Mouse (Mus musculus) embryonic facial prominence, embryonic 15.5 days (tissue): ENCODE measurements around the gene Terf2ip. TPM values are rescaled to one million over a fixed set of nuclear protein-coding genes. Genes with fewer than 3 reads are reported as not detected.

Experiments used
- ATAC-seq: fragments of 200-750 bp; cut with Nextera tagmentation; 2 replicates; pipeline ENCODE4 v1.8.0; 2017; ENCODE audit warnings: low read depth, moderate TSS enrichment; ENCODE audit not compliant: insufficient number of reproducible peaks, low FRiP score, low TSS enrichment
- H3K27ac ChIP-seq: fragments of 300-500 bp; sonication (generic); replicated peaks from 2 replicates; pipeline ENCODE4 v1.5.1; 2015; ENCODE audit warnings: mild to moderate bottlenecking, inconsistent platforms
- H3K27me3 ChIP-seq: fragments of 300-500 bp; sonication (generic); 2 replicates; pipeline ENCODE4 v1.6.1; 2015; ENCODE audit warnings: inconsistent platforms
- H3K36me3 ChIP-seq: fragments of 300-500 bp; sonication (generic); 2 replicates; pipeline ENCODE4 v1.6.1; 2015; ENCODE audit warnings: mild to moderate bottlenecking, inconsistent platforms
- H3K4me1 ChIP-seq: fragments of 300-500 bp; sonication (generic); 2 replicates; pipeline ENCODE4 v1.6.1; 2015; ENCODE audit warnings: inconsistent platforms
- H3K4me2 ChIP-seq: fragments of 300-500 bp; sonication (generic); replicated peaks from 2 replicates; pipeline ENCODE4 v1.6.1; 2015; ENCODE audit warnings: mild to moderate bottlenecking, inconsistent platforms
- H3K4me3 ChIP-seq: fragments of 300-500 bp; sonication (generic); replicated peaks from 2 replicates; pipeline ENCODE4 v1.5.1; 2015; ENCODE audit warnings: mild to moderate bottlenecking, inconsistent platforms
- H3K9ac ChIP-seq: fragments of 300-500 bp; sonication (generic); 2 replicates; pipeline ENCODE4 v1.6.1; 2015; ENCODE audit warnings: inconsistent platforms
- H3K9me3 ChIP-seq: fragments of 300-500 bp; sonication (generic); replicated peaks from 2 replicates; pipeline ENCODE4 v1.6.1; 2016; ENCODE audit warnings: inconsistent platforms
- WGBS: fragments of 180-500 bp; shearing (Covaris S2); methylation state at CpG from one replicate; pipeline ENCODE4 v1.1.7; 2015; 5-methylcytosine and 5-hydroxymethylcytosine counted together
- polyA plus RNA-seq: library from polyadenylated mRNA; unstranded; fragments of >200 nt; fragmentation: Nextera tagmentation; extraction: Ambion mirVana; gene quantifications from 2 replicates; pipeline ENCODE4 v1.2.1, GENCODE M21; 2015

Terf2ip gene
- polyA plus RNA-seq, 1 experiment from 2014 or later = 25.4 TPM

- Histone ChIP-seq H3K27ac (no peak overlapping the region), H3K36me3 (peaks cover 44% of the 10 kb centered on the region), H3K4me1 (no peaks in the 10 kb centered on the region), H3K4me3 (no peak overlapping the region), H3K9ac (no peak overlapping the region), H3K27me3 (no peaks in the 10 kb centered on the region), H3K4me2 (no peak overlapping the region), H3K9me3 (no peaks in the 10 kb centered on the region)
- ATAC-seq = no peak
- 86% methylated on average over 2 of the region's 2 CpGs for WGBS
Observed at GRCm38 (mm10) chr8:111976326-111976725, 34.9 kb upstream of the Terf2ip start.

- ATAC-seq = no peak
- H3K9ac ChIP-seq = no peak overlapping the region
- no peak overlapping the region for H3K4me3 ChIP-seq
- no peak overlapping the region for H3K4me2 ChIP-seq
- H3K36me3 ChIP-seq = peaks cover 46% of the 10 kb centered on the region
- no peaks in the 10 kb centered on the region for H3K4me1 ChIP-seq
- H3K27me3 ChIP-seq = no peaks in the 10 kb centered on the region
- no peak overlapping the region for H3K27ac ChIP-seq
- 90% methylated on average over 10 of the region's 10 CpGs for WGBS
- no peaks in the 10 kb centered on the region for H3K9me3 ChIP-seq
Observed at GRCm38 (mm10) chr8:111978147-111978546, 33.1 kb upstream of the Terf2ip start.

GRCm38 (mm10) chr8:111982116-111982515, 29.1 kb upstream of the Terf2ip start:
- Histone ChIP-seq H3K27ac (no peak overlapping the region), H3K9me3 (no peaks in the 10 kb centered on the region), H3K4me1 (no peaks in the 10 kb centered on the region), H3K4me3 (no peak overlapping the region), H3K36me3 (peaks cover 42% of the 10 kb centered on the region), H3K4me2 (no peak overlapping the region), H3K9ac (no peak overlapping the region), H3K27me3 (no peaks in the 10 kb centered on the region)
- ATAC-seq = no peak
- 75% methylated on average over 7 of the region's 7 CpGs for WGBS

GRCm38 (mm10) chr8:111984511-111984910, 26.7 kb upstream of the Terf2ip start:
- no peak for ATAC-seq
- H3K9me3 ChIP-seq = no peaks in the 10 kb centered on the region
- H3K4me1 ChIP-seq = no peaks in the 10 kb centered on the region
- no peak overlapping the region for H3K27ac ChIP-seq
- no peak overlapping the region for H3K9ac ChIP-seq
- no peaks in the 10 kb centered on the region for H3K27me3 ChIP-seq
- H3K4me2 ChIP-seq = no peak overlapping the region
- 78% methylated on average over 10 of the region's 10 CpGs for WGBS
- peaks cover 44% of the 10 kb centered on the region for H3K36me3 ChIP-seq
- no peak overlapping the region for H3K4me3 ChIP-seq

GRCm38 (mm10) chr8:111989911-111990310, 21.3 kb upstream of the Terf2ip start:
- H3K9me3 ChIP-seq = no peaks in the 10 kb centered on the region
- H3K36me3 ChIP-seq = peaks cover 48% of the 10 kb centered on the region
- no peak overlapping the region for H3K9ac ChIP-seq
- no peak for ATAC-seq
- WGBS = 7% methylated on average over 7 of the region's 7 CpGs
- no peak overlapping the region for H3K27ac ChIP-seq
- H3K27me3 ChIP-seq = no peaks in the 10 kb centered on the region
- no peak overlapping the region for H3K4me2 ChIP-seq
- H3K4me1 ChIP-seq = peaks cover 11% of the 10 kb centered on the region
- no peak overlapping the region for H3K4me3 ChIP-seq

GRCm38 (mm10) chr8:111991278-111991677, 19.9 kb upstream of the Terf2ip start:
- peaks cover 11% of the 10 kb centered on the region for H3K4me1 ChIP-seq
- no peak for ATAC-seq
- peak overlapping the region; percentile 80 for H3K4me3 ChIP-seq
- 56% methylated on average over 8 of the region's 8 CpGs for WGBS
- peak overlapping the region; percentile 66 for H3K4me2 ChIP-seq
- H3K9me3 ChIP-seq = no peaks in the 10 kb centered on the region
- H3K27me3 ChIP-seq = no peaks in the 10 kb centered on the region
- H3K27ac ChIP-seq = no peak overlapping the region
- peaks cover 56% of the 10 kb centered on the region for H3K36me3 ChIP-seq
- H3K9ac ChIP-seq = peak overlapping the region; percentile 81

GRCm38 (mm10) chr8:111992013-111992702, 19.0 kb upstream of the Terf2ip start, which contains the start of gene Adat1:
Gene Adat1 (minus strand): TSS chr8:111992302.
- peaks cover 63% of the 10 kb centered on the region for H3K36me3 ChIP-seq
- peak; percentile 93 for ATAC-seq
- H3K27ac ChIP-seq = 0 out of 2 replicates have a peak within 1 kb of the TSS, but pooled peaks have one; percentile 65
- 5% methylated on average over 33 of the region's 33 CpGs for WGBS
- H3K9me3 ChIP-seq = no peaks in the 10 kb centered on the region
- no peaks in the 10 kb centered on the region for H3K27me3 ChIP-seq
- peak within 1 kb of the TSS; percentile 66 for H3K4me2 ChIP-seq
- H3K4me3 ChIP-seq = peak within 1 kb of the TSS; percentile 80
- peaks cover 11% of the 10 kb centered on the region for H3K4me1 ChIP-seq
- peak within 1 kb of the TSS; percentile 81 for H3K9ac ChIP-seq

GRCm38 (mm10) chr8:111992703-111993039, 18.5 kb upstream of the Terf2ip start:
- H3K27ac ChIP-seq = no peak overlapping the region
- H3K9ac ChIP-seq = no peak overlapping the region
- H3K4me1 ChIP-seq = peaks cover 11% of the 10 kb centered on the region
- peaks cover 68% of the 10 kb centered on the region for H3K36me3 ChIP-seq
- H3K4me2 ChIP-seq = peak overlapping the region; percentile 66; the same call in 1 of the 2 replicates
- 67% methylated on average over 3 of the region's 3 CpGs for WGBS
- H3K4me3 ChIP-seq = peak overlapping the region; percentile 80; the same call in 1 of the 2 replicates
- H3K9me3 ChIP-seq = no peaks in the 10 kb centered on the region
- no peak for ATAC-seq
- no peaks in the 10 kb centered on the region for H3K27me3 ChIP-seq

- H3K4me3 ChIP-seq = no peak overlapping the region
- no peak for ATAC-seq
- H3K4me1 ChIP-seq = peaks cover 4% of the 10 kb centered on the region; the same call in 1 of the 2 replicates
- no peak overlapping the region for H3K9ac ChIP-seq
- H3K9me3 ChIP-seq = no peaks in the 10 kb centered on the region
- H3K4me2 ChIP-seq = no peak overlapping the region
- peaks cover 60% of the 10 kb centered on the region for H3K36me3 ChIP-seq
- H3K27me3 ChIP-seq = no peaks in the 10 kb centered on the region
- no peak overlapping the region for H3K27ac ChIP-seq
Observed at GRCm38 (mm10) chr8:112004754-112005153, 6.4 kb upstream of the Terf2ip start.

- 91% methylated on average over 6 of the region's 6 CpGs for WGBS
- no peak for ATAC-seq
- peaks cover 51% of the 10 kb centered on the region for H3K36me3 ChIP-seq
Observed at GRCm38 (mm10) chr8:112005601-112006000, 5.6 kb upstream of the Terf2ip start.

GRCm38 (mm10) chr8:112007669-112008068, 3.5 kb upstream of the Terf2ip start:
- Histone ChIP-seq H3K4me3 (no peak overlapping the region), H3K9me3 (no peaks in the 10 kb centered on the region), H3K27ac (no peak overlapping the region), H3K4me2 (no peak overlapping the region), H3K36me3 (peaks cover 31% of the 10 kb centered on the region), H3K27me3 (no peaks in the 10 kb centered on the region), H3K4me1 (peaks cover 16% of the 10 kb centered on the region), H3K9ac (no peak overlapping the region)
- no peak for ATAC-seq
- 94% methylated on average over 2 of the region's 2 CpGs for WGBS

More at GRCm38 (mm10) chr8:112005601-112006000, 5.6 kb upstream of the Terf2ip start:
- Histone ChIP-seq H3K27ac (no peak overlapping the region), H3K27me3 (no peaks in the 10 kb centered on the region), H3K9ac (no peak overlapping the region), H3K4me2 (no peak overlapping the region), H3K4me1 (peaks cover 11% of the 10 kb centered on the region), H3K4me3 (no peak overlapping the region), H3K9me3 (no peaks in the 10 kb centered on the region)

- no peaks in the 10 kb centered on the region for H3K27me3 ChIP-seq
- WGBS = 89% methylated on average over 7 of the region's 7 CpGs
- no peak overlapping the region for H3K27ac ChIP-seq
- no peak overlapping the region for H3K9ac ChIP-seq
- no peak overlapping the region for H3K4me2 ChIP-seq
- no peaks in the 10 kb centered on the region for H3K9me3 ChIP-seq
- ATAC-seq = no peak
- peaks cover 15% of the 10 kb centered on the region for H3K36me3 ChIP-seq
- peaks cover 23% of the 10 kb centered on the region for H3K4me1 ChIP-seq
- no peak overlapping the region for H3K4me3 ChIP-seq
Observed at GRCm38 (mm10) chr8:112009558-112009957, 1.6 kb upstream of the Terf2ip start.
